Mouse (Mus musculus) heart, adult 2 months (tissue): ENCODE data around the gene Gnb3.
"Not testable (repeated sequence)": the region's sequence is repeated elsewhere in the genome, so short reads cannot be mapped to it uniquely, and the experiment has no call there.

ENCODE experiments used
- EP300 ChIP-seq: fragments of 200-500 bp; IDR thresholded peaks from 2 replicates; pipeline ENCODE4 v1.6.1; 2011; ENCODE audit warnings: low read depth, low read length, control low read depth; ENCODE audit not compliant: insufficient read depth
- POLR2A ChIP-seq: fragments of 200-500 bp; IDR thresholded peaks from 2 replicates; pipeline ENCODE4 v1.6.1; 2011; ENCODE audit warnings: mild to moderate bottlenecking, low read depth, low read length, control low read depth; ENCODE audit not compliant: insufficient read depth

- TF ChIP-seq EP300, POLR2A: not testable (repeated sequence)
Measured at GRCm38 (mm10) chr6:124803691-124804090, 36.4 kb downstream of the Gnb3 start.
